Mouse (Mus musculus) small intestine, adult 2 months (tissue): Measurements from ENCODE around the gene Cubn.

Experiments
- CTCF ChIP-seq: fragments of 200-500 bp; IDR thresholded peaks from 2 replicates; pipeline ENCODE4 v1.5.1; 2012; ENCODE audit warnings: low read depth, mild to moderate bottlenecking, control low read depth, inconsistent platforms, low read length, moderate library complexity, mixed read lengths; ENCODE audit not compliant: insufficient replicate concordance, insufficient read length; ENCODE audit errors: extremely low read depth
- POLR2A ChIP-seq: fragments of 200-500 bp; IDR thresholded peaks from 2 replicates; pipeline ENCODE4 v1.6.1; 2012; ENCODE audit warnings: low read depth, mild to moderate bottlenecking, control low read depth, inconsistent platforms, low read length, moderate library complexity

DNA sequence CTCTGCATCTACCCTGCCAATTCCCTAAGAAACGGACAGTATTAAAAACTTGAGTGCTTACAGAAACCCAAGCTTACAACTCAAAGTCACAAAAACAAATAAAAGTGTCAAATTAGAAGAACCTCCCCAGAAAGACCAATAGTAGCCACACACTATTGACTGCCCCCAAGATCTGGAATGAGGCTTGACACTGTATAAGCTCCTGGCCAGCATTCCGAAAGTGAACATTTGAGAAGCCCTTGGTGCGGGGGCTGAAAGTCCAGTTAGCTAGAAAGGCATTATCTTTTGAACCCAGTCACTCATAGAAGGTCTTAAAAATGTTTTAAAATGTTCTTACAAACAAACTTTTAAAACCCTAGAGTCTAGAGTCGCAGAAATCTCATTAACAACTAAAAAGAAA is 93.1 kb downstream of the Cubn start:
- TF ChIP-seq POLR2A (no peak), CTCF (no peak)
